In the genomic region with DNA sequence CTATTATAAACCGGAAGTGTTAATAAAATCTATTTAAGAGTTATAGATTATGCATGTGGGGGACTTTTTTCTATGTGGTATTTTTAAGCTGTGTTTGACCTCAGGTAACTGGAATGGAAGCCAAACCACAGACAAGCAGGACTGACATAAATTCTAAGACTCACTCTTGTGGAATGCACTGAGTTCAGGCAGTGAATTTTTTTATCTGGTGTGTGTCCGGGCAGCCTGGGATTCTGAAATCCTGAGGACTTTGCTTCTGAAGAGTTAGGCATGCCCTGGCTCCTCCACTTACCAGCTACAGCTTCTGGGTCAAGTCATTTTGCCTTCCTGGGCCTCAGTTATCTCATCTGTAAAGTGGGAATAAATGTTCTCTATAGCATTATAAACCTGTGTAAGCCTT, we compare ENCODE assay signal across 18 mouse cellular contexts.
DNase-seq lines count a peak whose midpoint lies in the region; ATAC-seq lines count a peak whose summit lies in the region.
"Had no signal": no experiment of that assay in that cellular context is flagged by ENCODE, and none has a peak within 500 bp of the region (broad histone marks: within the 10 kb centered on the region; RNA-seq: fewer than 3 reads in every experiment).

No protein-coding gene starts in this region.

- no peak overlapping the region for H3K4me2 ChIP-seq in kidney, embryonic 16.5 days (replicated peaks; ENCODE audit: low read depth, low read length)
- H3K4me2 ChIP-seq: embryonic facial prominence, embryonic 12.5 days; forebrain, embryonic 13.5 days; heart, embryonic 12.5 days; hindbrain, embryonic 15.5 days had no signal

- DNase-seq in adrenal gland, adult 2 months = peak; percentile 32
- no peak for DNase-seq in adrenal gland, postnatal 10 days
- DNase-seq in 3134 (ENCODE audit: extremely low read depth, insufficient read length, low spot score) = peak; percentile 55
- peak; percentile 60 for DNase-seq in Muller cell, postnatal 12 days (ENCODE audit: inconsistent ontology term)
- DNase-seq in fibroblast of lung, adult 2 months (ENCODE audit: low read depth) = peak; percentile 41
- no peak for DNase-seq in layer of hippocampus, adult 18-20 months (ENCODE audit: low spot score in 2 of 2)
- DNase-seq: cerebellum, adult 11-12 months; cerebellum, adult 9-10 months; cerebellum, postnatal 25 days; forebrain, postnatal 0 days; gastrocnemius, postnatal 14 days; heart, postnatal 36 days had no signal

- no peaks in the 10 kb centered on the region for H3K36me3 ChIP-seq in kidney, embryonic 16.5 days (ENCODE audit: insufficient read depth, low read length)
- H3K36me3 ChIP-seq: embryonic facial prominence, embryonic 12.5 days; heart, embryonic 12.5 days; hindbrain, embryonic 15.5 days had no signal

- 84% methylated on average over 2 of the region's 2 CpGs for WGBS in kidney, embryonic 16.5 days

- H3K4me3 ChIP-seq in kidney, embryonic 16.5 days (ENCODE audit: low read length) = no peak overlapping the region
- H3K4me3 ChIP-seq: embryonic facial prominence, embryonic 12.5 days; forebrain, embryonic 13.5 days; heart, embryonic 12.5 days; hindbrain, embryonic 15.5 days had no signal

- H3K9me3 ChIP-seq in kidney, embryonic 16.5 days (ENCODE audit: low read length) = peaks cover 7% of the 10 kb centered on the region
- H3K9me3 ChIP-seq: embryonic facial prominence, embryonic 12.5 days; hindbrain, embryonic 15.5 days had no signal

- peaks cover 11% of the 10 kb centered on the region for H3K4me1 ChIP-seq in kidney, embryonic 16.5 days (ENCODE audit: insufficient read depth, low read length)
- H3K4me1 ChIP-seq: forebrain, embryonic 13.5 days; heart, embryonic 12.5 days; hindbrain, embryonic 15.5 days had no signal

- H3K9ac ChIP-seq in kidney, embryonic 16.5 days (replicated peaks; ENCODE audit: low read length) = no peak overlapping the region
- H3K9ac ChIP-seq: embryonic facial prominence, embryonic 12.5 days; forebrain, embryonic 13.5 days; forebrain, postnatal 0 days; heart, embryonic 12.5 days; hindbrain, embryonic 15.5 days had no signal

- no peaks in the 10 kb centered on the region for H3K27me3 ChIP-seq in kidney, embryonic 16.5 days (ENCODE audit: insufficient read depth, low read length)
- H3K27me3 ChIP-seq: embryonic facial prominence, embryonic 12.5 days; forebrain, embryonic 13.5 days; heart, embryonic 12.5 days; hindbrain, embryonic 15.5 days had no signal

- ATAC-seq in kidney, embryonic 16.5 days (ENCODE audit: low FRiP score, low TSS enrichment) = no peak
- ATAC-seq: forebrain, embryonic 13.5 days; forebrain, postnatal 0 days; intestine, embryonic 16.5 days had no signal

- H3K27ac ChIP-seq in kidney, embryonic 16.5 days (ENCODE audit: low read length) = no peak overlapping the region
- H3K27ac ChIP-seq: embryonic facial prominence, embryonic 12.5 days; forebrain, embryonic 13.5 days; hindbrain, embryonic 15.5 days had no signal

Comparison
In these comparisons a context has a peak if more than half of its experiments do, and no peak if none do; other contexts are left out.
1. DNase-seq: peak in adrenal gland, adult 2 months (single experiment), 3134 (single experiment), Muller cell, postnatal 12 days (single experiment) and fibroblast of lung, adult 2 months (single experiment); none in adrenal gland, postnatal 10 days (single experiment) and layer of hippocampus, adult 18-20 months (0 of 2).